Mouse (Mus musculus) mesoderm, embryonic 11.5 days (tissue): ENCODE measurements at regions not wholly inside any gene's neighbourhood (a gene's known extent, or its start where the extent isn't known, plus 50 kb on each side); places are given as distances from the start of the nearest gene placed in this dataset.

Experiments used
- DNase-seq: peaks from one replicate; pipeline ENCODE4 v3.0.0-alpha.2; 2012; ENCODE audit warnings: low read depth, low spot score

DNA sequence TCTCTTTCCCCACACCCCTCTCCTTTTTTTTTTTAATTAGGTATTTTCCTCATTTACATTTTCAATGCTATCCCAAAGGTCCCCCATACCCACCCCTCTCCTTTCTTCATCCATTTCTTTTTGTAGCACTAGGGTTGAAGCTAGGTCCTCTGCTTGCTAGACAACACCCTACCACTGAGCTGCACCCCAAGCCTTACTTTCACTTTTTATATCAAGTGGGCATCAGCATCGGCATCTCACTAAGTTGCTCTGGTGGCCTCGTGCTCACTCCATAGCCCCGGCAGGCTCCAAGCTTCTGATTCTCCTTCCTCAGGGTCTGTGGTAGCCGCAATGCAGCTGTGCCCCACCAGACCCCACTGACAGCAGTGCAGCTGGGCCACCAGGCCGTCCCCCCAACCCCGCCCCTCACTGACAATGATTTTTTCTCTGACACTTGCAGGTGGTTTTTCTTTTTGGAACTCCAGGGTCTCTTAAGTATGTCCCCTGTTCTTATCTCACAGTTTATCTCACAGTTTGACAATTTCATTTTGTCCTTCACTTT lies 77.5 kb downstream of the Nufip1 start:
- no peak for DNase-seq

DNA sequence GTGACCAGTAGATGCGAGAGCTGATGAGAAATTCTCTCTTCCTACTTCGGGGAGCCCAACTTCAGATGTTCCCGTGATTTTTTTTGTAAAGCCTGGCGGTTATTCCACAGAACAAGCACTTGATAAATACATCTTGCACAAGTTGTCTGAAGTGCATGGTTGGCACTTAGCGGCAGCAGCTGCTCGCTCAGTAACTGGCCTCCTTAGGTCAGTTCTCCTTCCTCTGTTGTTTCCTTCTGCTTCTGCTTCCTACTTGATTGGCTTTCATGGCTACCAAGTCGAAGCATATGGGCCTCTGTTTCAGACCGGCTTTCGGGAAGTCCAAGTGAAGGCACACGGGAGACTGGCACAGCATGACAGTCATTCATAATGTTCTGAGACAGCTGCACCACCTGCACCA lies 84.6 kb downstream of the Nufip1 start:
- peak; percentile 42 for DNase-seq

DNA sequence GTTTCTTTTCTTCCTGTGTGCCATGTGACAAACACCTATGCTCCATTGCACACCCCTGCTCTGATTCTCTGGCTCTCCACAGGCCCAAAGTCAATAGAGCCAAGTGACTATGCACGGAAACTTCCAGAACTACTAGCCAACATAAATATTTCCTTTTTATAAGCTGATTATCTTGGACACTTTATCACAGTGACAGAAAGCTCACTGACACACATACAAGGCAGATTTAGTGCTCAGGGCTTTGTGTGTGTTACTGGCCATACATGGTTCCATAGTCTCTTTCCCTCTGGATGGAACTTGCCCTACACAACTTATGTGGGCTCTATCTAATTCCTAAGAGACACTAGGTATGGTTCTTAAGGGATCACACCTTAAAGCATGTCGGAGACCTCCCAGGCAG lies 86.7 kb downstream of the Nufip1 start:
- DNase-seq = no peak

DNA sequence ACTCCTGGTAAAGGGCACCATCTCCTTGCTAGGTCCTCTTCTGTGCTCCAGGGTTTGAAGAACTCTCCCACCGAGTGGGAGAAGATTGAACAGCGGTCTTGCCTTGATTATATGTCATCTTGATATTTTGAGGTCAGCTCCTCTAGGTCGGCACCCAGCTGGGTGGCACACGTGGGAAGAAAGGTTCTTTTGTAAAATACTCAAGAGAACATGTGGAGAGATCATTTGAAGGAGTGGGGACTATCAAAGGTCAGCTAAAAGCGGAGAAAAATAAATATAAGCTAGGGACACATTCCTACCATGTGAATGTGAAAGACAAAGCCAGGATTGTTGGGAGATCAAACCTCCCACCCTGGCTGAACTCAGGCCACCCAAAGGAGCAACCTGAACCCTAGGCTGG lies 87.7 kb downstream of the Nufip1 start:
- peak; percentile 69 for DNase-seq

DNA sequence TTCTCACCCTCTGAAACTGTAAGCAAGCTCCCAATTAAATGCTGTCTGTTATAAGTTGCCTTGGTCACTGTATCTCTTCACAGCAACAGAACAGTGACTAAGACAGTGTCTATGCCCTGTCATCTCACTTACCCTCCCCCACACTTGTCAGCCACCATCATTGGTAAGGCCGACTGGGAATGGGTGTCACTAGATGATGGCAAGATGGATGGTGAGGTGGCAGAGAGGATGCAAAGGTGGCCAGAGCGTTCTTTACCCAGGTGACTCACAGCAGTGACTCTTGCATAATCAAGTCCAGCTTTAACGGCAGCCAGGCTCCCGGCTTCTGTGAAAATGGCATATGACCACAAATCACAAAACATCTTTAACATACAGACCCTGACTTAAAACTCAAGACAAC lies 91.9 kb downstream of the Nufip1 start:
- no peak for DNase-seq

DNA sequence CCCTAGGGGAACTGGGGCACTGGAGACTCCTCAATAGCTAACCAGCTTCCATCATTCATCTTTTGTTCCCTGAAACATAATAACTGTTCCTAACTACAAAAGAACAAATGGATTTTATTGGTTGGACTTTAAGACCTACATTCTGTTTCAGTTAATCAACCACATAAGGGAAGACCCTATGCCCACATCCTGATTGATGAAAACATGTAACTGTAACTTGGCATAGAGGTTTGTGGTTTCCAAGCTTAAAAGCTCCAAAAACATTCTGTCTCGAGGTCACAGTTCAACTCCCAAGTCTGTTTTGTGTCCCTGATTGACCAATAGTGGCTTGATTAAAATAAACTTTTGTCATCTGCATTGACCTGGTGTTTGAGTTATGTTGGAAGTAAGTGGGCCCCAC lies 92.4 kb downstream of the Nufip1 start:
- no peak for DNase-seq

DNA sequence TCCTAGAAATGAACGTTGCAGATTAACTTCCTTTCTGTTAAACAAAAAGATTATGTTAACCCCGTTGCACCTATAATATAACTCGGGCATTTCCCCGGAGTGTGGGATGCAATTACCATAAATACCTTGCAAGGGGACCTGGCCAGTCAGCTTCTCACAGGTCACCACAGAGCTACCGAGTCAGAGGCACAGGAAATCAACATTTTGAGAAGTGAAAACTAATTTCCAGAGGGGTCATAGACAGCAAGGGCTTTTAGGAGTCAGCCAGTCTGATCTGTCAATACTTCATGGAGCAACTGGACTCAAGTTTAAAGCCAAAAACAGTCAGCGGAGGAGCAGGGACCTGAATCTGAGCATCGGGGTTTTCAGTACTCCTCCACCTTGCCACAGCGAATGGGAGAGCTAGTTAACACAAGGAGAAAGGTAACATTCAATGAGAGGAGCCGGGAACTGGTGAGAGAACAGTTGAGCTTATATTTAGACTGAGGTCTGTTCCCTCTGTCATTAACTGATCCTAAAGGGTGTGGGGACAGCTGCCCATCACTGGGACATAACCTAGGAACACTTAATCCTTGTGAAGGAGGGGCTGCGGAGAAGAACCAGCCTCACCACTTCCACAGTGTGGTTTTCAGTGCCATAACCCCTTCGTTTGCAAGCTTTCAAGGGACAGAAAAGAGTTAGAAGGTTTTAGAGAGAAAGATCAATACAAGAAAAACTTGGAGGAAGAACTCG lies 105.9 kb downstream of the Nufip1 start:
- no peak for DNase-seq

DNA sequence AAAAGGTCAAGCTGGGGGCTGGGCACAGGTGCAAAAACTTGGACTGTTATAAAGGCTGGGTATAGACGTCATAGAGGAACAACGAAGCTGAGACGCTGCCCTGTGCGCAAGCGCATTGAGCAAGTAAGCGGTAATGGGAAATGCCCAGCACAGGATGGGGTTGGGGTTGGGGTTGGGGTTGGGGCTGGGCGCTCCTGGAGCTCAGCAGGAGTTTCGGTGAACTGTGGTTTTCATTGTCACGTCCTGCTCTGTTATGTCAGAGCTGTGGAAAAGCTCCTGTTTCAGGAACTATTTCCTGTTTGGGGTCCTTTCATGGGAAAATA lies 106.4 kb downstream of the Nufip1 start:
- DNase-seq = no peak

DNA sequence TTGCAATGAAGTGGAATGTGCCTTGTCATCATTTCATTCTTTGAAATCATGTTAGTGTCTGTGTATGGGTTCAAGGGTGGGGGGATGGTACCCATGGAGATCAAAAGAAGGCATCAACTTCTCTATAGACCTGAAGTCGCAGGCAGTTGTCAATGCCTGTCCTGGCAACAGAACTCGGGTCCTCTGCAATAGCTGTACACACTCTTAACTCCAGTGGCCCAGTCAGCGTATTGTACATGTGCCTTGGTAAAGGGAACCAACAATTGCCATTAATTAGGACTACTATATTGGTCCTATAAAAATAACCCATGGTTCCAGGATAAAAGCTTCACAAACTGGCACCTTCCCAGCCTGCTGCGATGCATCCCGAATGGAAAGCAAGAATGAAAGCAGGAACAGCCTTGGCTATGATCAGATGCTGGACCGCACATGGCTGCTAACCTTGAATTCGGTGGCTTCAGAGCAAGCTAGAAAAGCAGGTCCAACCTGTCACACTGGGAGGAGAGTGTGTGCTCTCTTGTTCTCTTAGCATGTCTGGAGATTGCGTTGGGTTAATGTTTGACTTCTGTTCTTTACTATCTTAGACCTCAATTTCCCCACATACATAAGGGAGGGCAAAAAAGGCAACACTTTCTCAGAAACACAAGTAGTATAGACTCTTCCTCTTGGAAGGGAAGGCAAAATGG lies 107.0 kb downstream of the Nufip1 start:
- no peak for DNase-seq

DNA sequence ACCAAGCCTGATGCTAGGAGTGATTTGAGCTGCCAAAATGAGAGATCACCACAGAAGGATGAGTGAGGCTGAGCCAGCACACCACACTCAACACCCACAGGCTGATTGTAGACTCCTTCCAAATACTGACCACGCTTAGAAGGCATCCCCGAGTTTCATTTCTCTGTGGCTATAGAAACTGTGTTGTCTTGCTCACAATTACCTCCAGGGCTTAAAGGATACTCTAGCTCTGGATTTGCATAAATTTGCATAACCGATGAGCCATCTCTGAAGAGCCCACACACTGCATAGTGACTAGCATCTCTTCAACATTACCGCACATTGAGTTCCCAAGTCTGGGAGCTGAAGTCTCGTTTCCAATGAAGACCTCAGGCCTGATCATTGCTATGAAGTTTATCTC lies 110.3 kb downstream of the Nufip1 start:
- no peak for DNase-seq

DNA sequence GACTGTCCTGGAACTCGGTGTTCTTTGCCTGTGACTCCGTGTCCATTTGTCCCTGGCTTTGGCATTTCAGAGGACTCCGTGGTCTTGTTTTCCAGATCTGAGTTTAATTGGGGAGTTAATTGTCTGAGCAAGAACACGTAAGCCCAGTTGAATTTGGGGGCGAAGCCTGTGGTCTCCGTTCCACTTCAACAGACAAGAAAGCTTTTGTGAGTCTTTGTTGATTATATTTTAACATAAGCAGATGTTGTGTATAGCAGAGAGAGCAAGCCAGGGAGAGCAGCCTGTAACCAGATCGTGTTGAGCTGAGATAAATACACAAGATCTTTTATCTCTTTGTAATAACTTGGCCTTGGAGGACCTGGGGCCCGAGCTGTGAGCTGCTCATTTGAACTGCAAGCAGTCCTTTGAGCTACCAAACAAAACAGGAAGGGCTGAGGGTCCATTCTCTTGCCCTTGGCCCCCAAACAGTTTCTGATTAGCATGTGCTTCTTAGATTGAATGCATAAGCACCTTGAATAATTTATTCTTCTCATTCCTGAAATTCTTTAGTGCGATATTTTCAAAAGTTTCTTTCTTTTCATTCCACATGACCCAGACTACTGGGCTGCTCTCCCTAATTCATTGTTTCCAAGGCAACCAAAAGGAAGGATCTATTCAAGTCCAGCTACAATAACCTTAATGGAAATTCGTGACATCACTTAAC lies 111.1 kb downstream of the Nufip1 start:
- peak; percentile 45 for DNase-seq

DNA sequence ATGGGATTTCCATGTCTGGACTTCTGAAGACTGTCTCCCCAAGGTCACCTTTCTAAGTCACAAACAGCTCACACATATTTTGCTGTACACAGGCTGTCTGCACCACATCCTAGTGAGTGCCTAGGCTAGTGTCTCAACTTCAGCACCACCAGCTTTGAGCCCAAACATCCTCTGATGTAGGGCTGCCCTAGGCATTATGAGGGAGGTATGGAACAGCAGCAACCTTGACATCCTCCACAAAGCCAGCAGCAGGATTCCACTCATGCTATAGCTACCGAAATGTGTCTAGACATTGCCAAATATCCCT lies 111.6 kb downstream of the Nufip1 start:
- DNase-seq = no peak

DNA sequence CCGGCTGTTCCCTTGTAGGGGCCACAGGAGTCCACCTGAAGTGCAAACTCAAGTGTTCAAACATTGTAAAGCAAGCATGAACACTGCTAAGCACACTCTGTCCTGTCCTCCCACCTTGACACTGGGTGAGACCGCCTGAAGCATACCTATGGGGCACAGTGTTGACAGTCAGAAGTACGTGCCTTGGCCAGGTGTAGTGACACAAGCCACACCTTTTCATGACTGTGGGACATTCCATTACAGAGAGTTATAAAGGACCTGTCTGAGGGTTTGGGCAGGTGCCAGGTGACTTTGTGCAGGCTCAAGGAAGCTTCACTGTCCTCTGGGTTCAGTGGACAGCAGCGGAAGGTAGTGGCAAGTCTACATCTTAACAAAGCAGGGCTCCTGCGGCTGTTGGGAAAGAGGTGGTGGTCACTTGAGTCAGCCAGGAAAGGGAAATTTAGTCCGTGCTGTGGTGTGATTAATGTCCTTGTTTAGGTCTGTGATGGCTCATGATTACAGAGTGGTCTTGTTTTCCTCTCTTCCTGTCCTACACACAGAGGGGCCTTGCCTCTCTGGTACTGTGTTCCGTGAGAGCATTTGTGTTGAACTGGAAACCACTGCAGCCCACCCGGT lies 112.5 kb downstream of the Nufip1 start:
- DNase-seq = no peak

DNA sequence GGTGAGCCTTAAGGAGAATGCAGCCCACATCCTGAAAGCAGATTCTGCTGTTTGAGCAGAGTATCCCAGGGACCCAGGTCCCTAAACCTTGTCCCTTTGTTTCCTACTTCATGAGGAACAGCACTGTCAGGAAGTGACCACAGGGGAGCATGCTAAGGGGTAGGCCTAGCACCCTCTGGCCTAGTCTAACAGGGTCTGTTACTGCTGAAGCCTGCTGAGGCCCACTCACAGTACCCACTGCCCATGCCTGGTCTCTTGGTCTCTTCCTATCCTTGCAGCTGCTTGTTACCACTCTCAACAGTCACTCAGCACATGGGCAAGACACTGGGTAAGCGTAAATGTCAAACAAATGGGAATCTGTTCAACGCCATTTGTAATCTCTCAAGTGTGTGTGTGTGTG lies 113.2 kb downstream of the Nufip1 start:
- no peak for DNase-seq

DNA sequence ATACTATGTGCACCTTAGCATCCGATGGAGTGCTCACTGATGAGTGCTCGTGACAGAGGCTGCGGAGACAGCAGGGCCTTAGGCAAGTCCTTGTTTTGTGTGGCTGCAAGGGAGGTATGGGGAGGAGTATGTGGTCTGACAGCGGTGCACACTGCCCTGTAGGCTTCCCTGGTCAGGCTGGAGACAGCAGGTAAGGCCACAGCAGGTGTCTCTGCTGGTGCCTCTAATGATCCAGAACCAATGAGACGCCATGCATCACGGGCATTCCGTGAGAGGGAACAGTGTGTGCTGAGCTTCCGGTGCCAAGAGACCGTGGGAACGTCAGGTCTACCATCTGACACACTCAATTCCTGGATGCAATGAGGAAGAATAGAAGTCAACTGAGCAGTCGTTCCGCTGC lies 114.8 kb downstream of the Nufip1 start:
- no peak for DNase-seq

DNA sequence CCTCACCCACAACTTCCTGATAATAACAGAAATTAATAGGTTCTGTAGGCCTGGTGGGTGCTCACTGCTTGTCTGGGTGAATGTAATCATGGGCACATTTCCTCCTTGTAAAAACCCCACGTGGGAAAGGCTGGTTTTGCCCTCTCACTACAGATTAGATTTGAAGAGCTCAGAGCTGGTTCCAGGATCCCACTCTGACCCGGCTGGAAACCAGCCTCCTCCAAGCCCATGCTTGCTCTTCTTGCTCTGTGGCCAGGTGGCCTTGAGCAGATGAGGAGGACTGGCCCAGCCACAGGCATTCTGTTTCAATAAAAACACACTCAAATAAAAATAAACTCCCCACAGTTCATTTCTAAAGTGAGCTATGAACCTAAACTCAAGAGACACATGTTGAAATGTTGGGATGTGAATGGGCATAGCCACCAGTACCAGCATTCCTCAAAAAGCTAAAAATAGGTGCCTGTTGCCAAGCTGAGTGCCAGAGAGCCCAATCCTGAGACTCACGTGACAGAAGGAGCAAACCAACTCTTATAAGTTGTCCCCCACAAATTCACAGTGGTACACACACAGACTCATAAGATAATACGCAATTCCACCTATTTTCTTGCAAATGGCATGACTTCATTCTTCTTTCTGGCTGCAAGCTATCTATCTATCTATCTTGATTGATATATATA lies 116.1 kb downstream of the Nufip1 start:
- no peak for DNase-seq

DNA sequence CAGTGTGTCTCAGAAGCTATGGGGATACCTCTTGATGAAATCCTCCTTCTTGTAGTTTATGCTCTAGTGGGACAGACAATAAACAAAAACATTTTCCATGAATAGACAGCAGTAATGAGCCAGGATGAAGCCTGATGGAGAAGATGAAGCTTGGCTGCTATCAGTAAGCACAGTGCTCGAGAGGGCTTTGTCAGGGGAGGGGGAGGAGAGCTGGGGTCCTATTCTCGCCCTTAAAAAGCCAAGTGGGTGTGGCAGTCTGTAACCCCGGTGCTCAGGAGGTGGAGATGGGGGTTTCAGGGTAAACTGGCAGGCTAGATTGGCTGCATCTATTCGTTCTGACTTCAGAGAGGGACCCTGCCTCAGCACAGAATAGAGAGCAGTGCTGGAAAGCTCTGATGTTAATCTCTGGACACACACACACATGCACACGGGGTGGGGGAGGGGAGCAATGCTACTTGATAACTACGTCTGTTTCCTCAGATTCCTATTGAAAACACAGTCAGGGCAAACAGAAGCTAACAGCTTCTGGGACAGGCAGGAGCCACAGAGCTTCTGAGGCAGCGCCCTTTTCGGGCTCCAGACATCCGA lies 118.4 kb downstream of the Nufip1 start:
- no peak for DNase-seq

DNA sequence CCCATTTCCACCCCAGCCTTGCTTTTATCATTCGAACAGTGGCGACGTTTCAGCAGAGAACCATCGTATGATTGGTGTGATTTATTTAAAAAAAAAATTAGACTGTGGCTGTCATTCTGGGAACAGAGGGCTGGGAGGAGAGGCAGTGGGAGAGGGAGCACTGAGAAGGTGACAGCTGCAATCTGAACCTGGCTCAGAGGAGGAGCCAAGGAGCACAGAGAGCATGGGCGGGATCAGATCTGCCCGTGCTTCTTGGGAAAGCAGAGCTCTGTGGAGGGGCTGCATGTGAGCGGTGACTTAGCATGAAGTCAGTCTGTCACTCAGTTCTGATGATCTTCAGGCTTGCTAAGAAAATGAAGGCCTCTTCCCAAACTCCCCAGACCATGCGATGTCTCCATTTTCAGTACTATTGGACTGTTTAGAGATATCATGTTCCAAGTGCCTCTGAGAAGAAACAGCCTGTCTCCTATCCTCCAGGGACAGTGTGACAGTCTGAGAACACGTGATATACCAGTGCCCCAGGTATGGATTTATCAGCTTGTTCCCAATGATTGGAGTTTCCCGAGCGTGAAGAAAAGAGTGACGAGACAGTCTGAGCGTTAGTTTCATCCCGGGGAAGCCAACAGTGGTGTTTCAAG lies 129.3 kb downstream of the Nufip1 start:
- no peak for DNase-seq

DNA sequence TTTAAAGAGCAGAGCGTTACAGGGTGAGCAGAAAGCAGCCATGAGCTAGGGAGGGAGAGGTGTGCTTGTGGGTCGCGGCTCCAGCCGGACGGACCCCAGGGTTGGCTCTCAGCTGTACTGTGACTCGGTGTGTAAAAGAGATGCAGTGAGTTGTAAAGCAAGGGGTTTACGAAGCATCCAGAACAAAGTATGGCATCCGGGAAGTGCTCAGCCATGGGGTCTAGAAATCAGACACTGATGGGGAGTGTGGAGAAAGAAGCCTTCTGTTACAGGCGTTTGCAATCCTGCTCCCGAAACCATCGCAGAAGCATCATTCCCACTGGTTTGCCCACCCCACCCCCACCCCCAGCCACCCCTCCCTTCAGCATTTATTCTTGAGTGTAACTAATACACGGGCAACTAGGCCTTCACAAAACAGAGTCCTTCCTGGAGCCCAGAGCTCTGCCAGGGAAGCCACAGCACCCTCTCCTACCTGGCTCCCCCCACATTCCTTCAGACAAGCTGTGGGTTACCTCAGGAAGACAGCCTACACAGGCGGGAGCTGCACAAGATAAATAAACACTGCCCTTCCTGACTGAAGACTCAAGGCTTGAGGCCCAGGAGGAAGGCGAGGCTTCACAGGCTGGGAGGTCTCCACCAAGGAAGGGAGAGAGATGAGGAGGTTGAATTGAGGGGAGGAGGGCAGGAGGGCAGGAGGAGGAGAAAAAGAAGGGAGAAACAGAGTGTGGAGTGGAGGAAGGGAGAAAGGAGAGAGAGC lies 133.1 kb downstream of the Nufip1 start:
- no peak for DNase-seq

DNA sequence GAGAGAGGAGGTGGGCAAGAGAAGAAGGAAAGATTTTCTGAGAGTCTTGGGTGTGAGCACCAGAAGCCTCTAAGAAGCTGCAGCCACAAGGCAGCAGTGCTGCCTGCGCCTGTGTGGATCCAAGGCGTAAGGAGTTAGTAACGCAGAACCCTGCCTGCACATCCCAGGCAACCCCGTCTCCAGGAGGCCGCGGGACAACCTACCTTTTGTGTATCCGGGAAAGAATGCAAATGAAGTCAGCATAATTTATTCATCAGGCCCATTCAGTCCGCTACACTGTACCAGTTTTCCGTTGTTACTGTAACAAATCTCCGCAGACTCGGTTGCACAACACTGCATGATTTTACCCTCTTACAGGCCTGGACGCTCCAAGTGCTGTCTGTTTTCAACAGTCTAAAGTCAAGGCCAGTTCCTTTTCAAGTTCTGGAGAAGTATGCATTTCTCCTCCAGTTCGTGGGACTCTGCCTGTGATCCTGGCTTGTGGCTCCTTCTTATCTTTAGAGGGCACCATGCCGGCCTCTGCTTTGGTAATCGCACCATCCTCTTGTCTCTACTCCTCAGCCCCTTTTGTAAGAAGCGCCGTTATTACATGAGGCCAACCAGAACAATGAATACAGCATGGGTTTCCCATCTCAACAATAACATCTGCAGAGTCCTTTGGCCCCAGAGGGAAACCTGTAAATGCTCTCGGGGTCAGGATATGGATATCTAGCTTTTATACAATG lies 133.8 kb downstream of the Nufip1 start:
- no peak for DNase-seq
